Mouse (Mus musculus) heart, postnatal 0 days (tissue): Measurements from ENCODE around the gene Hist3h2a.

Experiments
- CTCF ChIP-seq: IDR thresholded peaks from 2 replicates; pipeline ENCODE4 v1.5.1; 2016; ENCODE audit warnings: antibody characterized with exemption, control low read depth, low read depth
- EP300 ChIP-seq: IDR thresholded peaks from 2 replicates; pipeline ENCODE4 v1.6.1; 2016; ENCODE audit warnings: antibody characterized with exemption, low read depth

- TF ChIP-seq CTCF (peak; percentile 58), EP300 (no peak; the same call in none of the 2 replicates)
Observed at GRCm38 (mm10) chr11:58954420-58955142, at the start of gene Hist3h2a, which contains the start of gene Trim17.
